Mouse (Mus musculus) cerebellum, adult 2 months (tissue): Measurements from ENCODE around the gene Smim27.

Experiments used
- CTCF ChIP-seq: fragments of 200-500 bp; IDR thresholded peaks from 2 replicates; pipeline ENCODE4 v1.5.1; 2011; ENCODE audit warnings: low read depth, mild to moderate bottlenecking, control low read depth, low read length, moderate library complexity, borderline replicate concordance; ENCODE audit not compliant: insufficient read depth
- POLR2A ChIP-seq: fragments of 200-500 bp; IDR thresholded peaks from 2 replicates; pipeline ENCODE4 v1.6.1; 2011; ENCODE audit warnings: low read length, control low read depth, borderline replicate concordance; ENCODE audit not compliant: insufficient read depth

DNA sequence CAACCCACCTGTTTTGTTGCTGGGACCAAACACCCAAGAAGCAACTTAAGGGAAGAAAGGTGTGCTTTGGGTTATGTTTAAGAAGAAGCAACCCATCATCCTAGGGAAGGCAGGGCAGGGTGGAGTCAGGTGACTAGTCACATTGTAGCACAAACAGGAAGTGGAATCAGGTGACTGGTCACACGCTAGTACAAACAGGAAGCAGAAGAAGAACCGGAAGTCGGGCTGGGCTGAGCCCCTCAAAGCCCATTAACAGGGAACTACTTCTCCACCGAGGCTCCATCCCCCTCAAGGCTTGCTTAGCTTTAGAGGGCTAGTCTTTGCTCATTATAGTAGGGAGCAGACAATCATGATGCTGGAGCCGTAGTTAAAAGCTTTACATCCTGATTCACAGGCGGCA lies 43.6 kb downstream of the Smim27 start:
- TF ChIP-seq CTCF (no peak), POLR2A (no peak)
